Mouse (Mus musculus): ENCODE measurements around the gene Cfap61.

The Cfap61 gene

GRCm38 (mm10) chr2:146169492-146169891 lies 234.9 kb downstream of the Cfap61 start:
- no peak for DNase-seq

GRCm38 (mm10) chr2:146172106-146172505 lies 237.5 kb downstream of the Cfap61 start:
- no peak for DNase-seq

- no peak for DNase-seq
Measured at GRCm38 (mm10) chr2:146174173-146174572, 239.6 kb downstream of the Cfap61 start.

- no peak for DNase-seq
Measured at GRCm38 (mm10) chr2:146178718-146179117, 244.1 kb downstream of the Cfap61 start.

DNA sequence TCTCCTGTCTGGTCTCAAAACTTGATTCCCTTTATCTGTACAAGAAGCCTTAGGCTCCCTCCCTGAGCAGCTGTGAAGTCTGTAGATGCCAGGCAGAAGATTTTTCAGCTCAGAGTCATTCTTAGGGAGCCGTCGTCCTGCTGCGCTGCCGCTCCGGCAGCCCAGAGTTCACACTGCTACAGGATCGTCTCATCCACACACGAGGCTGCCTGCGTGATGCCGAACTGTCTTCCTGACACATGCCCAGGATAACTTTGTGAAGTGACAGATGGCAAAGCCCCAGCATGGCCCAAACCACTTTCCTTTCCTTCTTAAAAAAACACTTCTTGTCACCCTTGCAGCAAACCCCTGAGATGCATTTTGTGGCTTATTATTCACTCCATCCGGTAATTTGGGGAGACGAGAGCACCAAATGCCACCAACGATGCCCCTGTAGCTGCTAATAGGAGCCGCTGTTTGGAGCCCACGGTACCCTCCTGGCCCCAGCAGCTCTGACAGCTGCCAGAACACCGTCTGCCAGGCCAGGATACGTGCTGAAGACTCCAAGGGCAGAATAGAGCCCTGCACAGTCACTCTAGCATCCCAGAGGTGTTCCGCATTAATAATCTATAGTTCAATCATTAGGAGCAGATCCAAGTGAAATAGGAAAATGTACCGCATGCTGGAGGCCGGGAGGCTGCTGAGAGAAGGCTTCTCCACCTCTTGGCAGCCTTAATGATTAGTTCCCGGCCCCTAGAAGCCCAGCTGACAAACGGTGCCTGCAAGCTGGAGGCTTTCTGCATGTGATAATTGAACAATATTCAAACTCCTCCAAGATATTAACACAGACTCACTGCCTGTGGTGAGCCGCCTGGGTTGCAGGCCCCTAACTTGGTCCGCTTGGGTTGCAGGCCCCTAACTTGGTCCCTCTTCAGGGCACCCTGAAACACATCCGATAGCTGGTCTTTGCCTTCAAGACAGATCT lies 249.5 kb downstream of the Cfap61 start:
- DNase-seq = no peak

GRCm38 (mm10) chr2:146196126-146196525 lies 261.5 kb downstream of the Cfap61 start:
- DNase-seq = no peak

- no peak for DNase-seq
Measured at GRCm38 (mm10) chr2:146197947-146198346, 263.4 kb downstream of the Cfap61 start.

DNA sequence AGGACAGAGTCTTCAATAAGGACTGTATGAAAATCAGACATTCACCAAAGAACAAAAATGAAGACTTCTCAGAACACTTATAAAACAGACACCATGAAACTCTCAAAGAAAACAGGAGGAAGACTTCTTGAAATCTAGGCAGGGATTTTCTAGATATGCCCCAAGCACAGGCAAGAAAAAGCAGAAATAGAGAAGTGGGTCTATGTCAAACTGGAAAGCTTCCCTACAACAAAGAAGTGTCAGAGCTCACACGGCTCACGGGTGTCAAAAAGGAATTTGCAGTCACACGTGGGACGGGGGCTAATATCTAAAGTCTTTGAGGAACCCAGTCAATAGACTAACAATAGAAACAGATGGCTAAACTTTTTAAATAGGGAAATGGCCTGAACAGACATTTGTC lies 276.4 kb downstream of the Cfap61 start:
- DNase-seq = no peak

GRCm38 (mm10) chr2:146214715-146215114 lies 280.1 kb downstream of the Cfap61 start:
- DNase-seq = peak; percentile 47

DNA sequence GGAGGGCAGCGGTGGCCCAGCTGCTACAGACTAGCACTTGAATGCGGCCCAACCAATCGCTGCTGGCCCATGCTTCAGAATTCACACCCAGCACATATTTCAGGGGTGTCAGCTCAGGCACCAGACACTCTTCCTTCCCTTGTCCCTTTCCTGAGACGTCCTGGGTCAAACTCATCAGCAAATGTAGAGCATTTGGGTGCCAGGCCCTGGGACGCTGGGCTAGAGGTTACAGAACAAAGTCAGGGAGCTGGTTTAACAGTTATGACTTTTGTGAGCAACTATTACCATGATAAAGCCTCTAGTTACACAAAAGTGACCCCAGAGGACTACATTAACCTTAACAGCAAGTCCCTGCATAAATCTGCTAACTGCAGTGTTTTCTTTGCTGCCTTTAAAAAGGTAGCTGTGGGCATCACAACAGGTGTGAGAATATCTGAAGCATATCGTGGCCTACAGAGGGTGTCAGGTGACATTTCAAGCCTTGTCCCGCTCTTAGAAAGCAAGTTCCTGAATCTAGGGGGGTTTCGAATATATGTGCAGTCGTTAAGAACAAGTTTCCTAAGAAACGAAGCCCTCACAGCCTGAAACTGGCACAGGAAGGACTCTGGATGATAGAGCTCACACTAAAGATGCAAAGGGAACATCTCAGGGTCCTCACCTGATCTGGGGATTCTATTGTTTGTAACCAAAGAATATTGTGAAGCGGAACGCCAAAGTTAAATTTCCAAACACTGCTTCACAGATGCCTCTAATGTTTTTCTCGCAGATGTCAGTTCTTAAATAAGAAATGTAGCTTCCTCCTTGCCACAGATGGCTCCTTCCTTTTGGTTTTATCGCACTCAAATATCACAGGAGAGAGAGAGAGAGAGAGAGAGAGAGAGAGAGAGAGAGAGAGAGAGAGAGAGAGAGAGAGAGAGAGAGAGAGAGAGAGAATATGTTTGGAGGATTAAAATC lies 281.8 kb downstream of the Cfap61 start:
- no peak for DNase-seq

DNA sequence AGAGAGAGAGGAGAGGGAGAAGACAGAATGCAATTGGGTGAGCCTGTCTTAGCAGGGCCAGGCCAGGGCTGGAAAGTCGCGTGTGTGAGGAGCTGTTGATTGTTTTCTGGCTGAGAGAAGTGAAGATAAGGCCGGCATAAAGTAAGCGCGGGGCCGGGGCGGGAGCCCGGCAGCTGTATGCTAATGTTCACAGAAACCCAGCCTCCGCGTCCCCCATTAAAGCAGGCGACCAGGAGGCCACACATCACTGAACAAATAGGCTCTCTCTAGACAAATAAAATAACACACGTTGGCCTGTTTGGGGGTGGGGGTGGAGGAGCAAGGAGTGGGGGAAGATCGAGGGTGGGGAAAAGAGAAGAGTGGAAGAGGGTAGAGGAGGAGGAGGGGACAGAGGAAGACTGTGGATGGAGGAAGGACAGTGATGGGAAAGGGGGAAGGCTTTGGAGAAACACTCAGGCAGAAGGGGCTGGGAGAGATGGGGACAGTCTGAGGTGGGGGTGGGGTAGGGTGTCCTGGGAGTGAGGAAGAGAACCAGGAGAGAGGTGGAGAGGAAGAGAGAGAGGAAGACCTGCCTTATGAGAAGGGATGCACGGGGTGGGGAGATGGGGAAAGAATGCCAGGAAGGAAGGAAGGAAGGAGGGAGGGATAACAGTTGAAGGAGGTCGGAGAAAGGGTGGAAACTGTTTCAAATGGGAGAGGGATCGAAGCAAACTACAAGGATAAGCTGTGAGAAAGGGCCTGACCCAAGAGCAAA lies 282.8 kb downstream of the Cfap61 start:
- DNase-seq = no peak

GRCm38 (mm10) chr2:146218161-146218691 lies 283.6 kb downstream of the Cfap61 start:
- DNase-seq = no peak

DNA sequence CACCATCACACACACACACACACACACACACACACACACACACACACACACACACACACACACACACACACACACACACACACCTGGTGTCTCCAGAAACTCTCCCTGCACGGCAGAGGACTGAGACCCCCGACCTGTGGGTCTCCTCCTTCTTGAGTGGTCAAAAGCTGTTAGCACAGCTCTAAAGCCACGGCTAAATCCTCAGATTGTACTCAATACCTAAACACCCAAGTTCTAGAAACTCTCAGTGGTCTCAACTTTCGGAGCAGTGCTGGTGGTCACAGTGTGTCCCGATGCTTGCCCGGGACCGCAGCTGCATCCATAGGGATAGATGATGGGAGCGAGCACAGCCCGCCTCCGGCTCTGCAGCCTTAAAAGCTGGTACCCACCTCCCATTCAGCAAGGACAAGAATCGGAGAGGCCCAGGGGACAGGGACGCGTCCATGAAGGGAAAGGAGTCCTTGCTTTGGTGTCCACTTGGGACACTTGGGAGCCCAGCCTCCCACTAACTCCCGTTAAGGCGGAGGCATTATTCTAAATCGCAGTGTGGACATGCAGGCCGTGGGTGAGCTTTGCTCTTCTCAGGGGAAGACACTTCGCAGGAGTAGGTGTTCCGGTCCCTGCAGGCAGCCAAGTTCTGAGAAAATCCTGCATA lies 284.4 kb downstream of the Cfap61 start:
- DNase-seq = no peak

- no peak for DNase-seq
Measured at GRCm38 (mm10) chr2:146219791-146220190, 285.2 kb downstream of the Cfap61 start.

DNA sequence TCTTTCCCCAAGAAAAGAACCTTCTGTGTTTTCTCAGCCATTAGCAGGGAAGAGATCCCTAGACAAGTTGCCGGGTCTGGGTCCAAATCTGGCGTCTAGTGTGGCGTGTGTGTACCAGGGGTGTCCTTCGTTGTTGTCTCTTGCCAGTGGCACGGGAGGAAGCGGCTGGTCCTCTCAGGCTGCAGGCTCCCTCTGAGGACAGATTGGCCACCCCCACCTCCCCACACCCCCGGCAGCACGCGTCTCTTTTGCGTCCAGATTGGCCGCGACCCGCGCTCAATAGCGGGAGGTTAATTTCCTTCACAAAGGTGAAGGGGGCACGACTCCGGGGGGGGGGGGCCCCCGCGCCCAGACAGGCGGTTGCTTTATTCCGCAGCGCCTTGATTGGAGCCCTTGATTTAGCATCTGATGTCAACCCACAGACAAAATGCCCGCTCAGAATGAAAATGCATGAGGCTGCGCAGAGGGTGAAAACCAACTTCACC lies 286.0 kb downstream of the Cfap61 start:
- DNase-seq = no peak

- peak; percentile 39 for DNase-seq
Measured at GRCm38 (mm10) chr2:146221076-146221928, 286.7 kb downstream of the Cfap61 start, which contains the start of gene Insm1. Gene Insm1, plus strand, starts transcription at chr2:146221921.

DNA sequence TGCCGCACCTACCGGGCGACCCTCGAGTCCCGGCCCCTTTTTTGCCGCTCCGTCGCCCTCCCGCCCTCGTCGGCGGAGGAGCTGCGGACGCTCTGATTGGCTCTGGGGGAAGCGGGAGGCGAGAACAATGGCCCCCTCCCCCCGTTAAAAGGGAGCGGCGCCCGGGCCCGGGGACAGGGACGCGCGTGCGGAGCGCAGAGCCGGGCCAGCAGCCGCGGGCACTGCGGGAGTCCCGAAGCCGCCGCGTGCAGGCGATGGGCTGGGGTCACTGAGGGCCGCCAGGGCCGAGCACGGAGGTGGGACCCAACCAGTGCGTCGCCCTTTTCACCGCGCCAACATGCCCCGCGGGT lies 287.3 kb downstream of the Cfap61 start:
- peak; percentile 25 for DNase-seq

DNA sequence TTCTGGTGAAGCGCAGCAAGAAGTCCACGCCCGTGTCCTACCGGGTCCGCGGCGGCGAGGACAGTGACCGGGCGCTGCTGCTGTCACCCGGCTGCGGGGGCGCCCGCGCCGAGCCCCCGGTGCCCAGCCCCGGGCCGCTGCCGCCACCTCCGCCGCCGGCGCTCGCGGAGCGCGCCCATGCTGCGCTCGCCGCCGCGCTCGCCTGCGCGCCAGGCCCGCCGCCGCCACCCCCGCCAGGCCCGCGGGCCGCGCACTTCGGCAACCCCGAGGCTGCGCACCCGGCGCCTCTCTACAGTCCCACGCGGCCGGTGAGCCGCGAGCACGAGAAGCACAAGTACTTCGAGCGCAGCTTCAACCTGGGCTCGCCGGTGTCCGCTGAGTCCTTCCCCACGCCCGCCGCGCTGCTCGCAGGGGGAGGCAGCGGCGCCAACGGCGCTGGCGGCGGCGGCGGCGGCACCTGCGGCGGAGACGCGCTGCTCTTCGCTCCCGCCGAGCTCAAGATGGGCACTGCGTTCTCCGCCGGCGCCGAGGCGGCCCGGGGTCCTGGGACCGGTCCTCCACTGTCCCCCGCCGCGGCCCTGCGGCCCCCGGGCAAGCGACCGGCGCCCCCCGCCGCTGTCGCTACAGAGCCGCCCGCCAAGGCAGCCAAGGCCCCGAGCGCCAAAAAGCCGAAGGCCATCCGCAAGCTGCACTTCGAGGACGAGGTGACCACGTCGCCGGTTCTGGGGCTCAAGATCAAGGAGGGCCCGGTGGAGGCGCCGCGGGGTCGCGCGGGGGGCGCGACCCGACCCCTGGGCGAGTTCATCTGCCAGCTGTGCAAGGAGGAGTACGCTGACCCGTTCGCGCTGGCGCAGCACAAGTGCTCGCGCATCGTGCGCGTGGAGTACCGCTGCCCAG lies 287.9 kb downstream of the Cfap61 start:
- peak; percentile 38 for DNase-seq

GRCm38 (mm10) chr2:146223176-146223905 lies 288.8 kb downstream of the Cfap61 start:
- peak; percentile 48 for DNase-seq
